Comparison of ENCODE assay signal across 12 mouse cellular contexts in the genomic region with DNA sequence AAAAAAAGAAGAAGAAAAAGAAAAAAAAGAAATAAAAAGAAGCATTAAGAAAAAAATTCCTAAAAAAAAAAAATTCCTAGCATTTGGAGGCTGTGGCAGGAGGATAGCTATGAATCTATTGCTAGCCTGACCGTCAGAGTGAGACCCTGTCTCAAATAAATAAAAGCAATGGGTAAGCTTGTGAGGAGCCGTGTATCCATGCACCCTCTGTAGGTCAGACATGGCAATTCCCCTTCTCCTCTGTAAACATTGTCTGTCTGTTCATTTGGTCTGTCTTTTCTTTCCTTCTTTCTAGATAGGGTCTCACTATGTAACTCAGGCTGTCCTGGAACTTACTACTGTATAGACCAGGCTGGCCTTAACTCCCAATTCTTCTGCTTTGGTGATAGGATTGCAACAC. TPM values are rescaled to one million over a fixed set of nuclear protein-coding genes. Genes with fewer than 3 reads are reported as not detected.
DNase-seq lines count a peak whose midpoint lies in the region; ATAC-seq and TF ChIP-seq lines count a peak whose summit lies in the region.
"Had no signal": no experiment of that assay in that cellular context is flagged by ENCODE, and none has a peak within 500 bp of the region (broad histone marks: within the 10 kb centered on the region; RNA-seq: fewer than 3 reads in every experiment).

No protein-coding gene starts in this region.

- no peak overlapping the region for H3K4me3 ChIP-seq in forebrain, embryonic 16.5 days (replicated peaks; ENCODE audit: low read length)
- H3K4me3 ChIP-seq in forebrain, embryonic 13.5 days = no peak overlapping the region
- H3K4me3 ChIP-seq in lung, adult 2 months (replicated peaks; ENCODE audit: extremely low read depth, low read depth, low read length) = no peak overlapping the region
- H3K4me3 ChIP-seq in bone marrow, adult 2 months (replicated peaks; ENCODE audit: control insufficient read depth, low read depth, low read length) = no peak overlapping the region
- H3K4me3 ChIP-seq in liver, embryonic 15.5 days (replicated peaks) = no peak overlapping the region
- H3K4me3 ChIP-seq: stomach, embryonic 15.5 days had no signal

- H3K36me3 ChIP-seq in forebrain, embryonic 16.5 days (ENCODE audit: control insufficient read depth, insufficient read depth) = no peaks in the 10 kb centered on the region
- no peaks in the 10 kb centered on the region for H3K36me3 ChIP-seq in forebrain, embryonic 13.5 days (ENCODE audit: poor library complexity, severe bottlenecking)
- H3K36me3 ChIP-seq in liver, embryonic 15.5 days (replicated peaks) = no peaks in the 10 kb centered on the region
- H3K36me3 ChIP-seq: stomach, embryonic 15.5 days had no signal

- 0 out of 2 replicates have a peak, but pooled peaks have one; percentile 8 for TF ChIP-seq CTCF in lung, adult 2 months (IDR thresholded peaks at IDR 0.05; ENCODE audit: insufficient read depth, low read length)
- no peak for TF ChIP-seq CTCF in bone marrow, adult 2 months (IDR thresholded peaks at IDR 0.05; ENCODE audit: control insufficient read depth, insufficient read depth, low read length)

- ATAC-seq in forebrain, embryonic 16.5 days = peak; percentile 43; the same call in 1 of the 2 replicates
- ATAC-seq in forebrain, embryonic 13.5 days = no peak
- no peak for ATAC-seq in liver, embryonic 15.5 days (ENCODE audit: insufficient read depth)

- no peak overlapping the region for H3K4me2 ChIP-seq in forebrain, embryonic 16.5 days (ENCODE audit: low read length)
- H3K4me2 ChIP-seq in forebrain, embryonic 13.5 days = no peak overlapping the region
- H3K4me2 ChIP-seq in liver, embryonic 15.5 days = peak overlapping the region; percentile 78
- H3K4me2 ChIP-seq: stomach, embryonic 15.5 days had no signal

- no peak overlapping the region for H3K9ac ChIP-seq in forebrain, embryonic 16.5 days (replicated peaks; ENCODE audit: low read depth, low read length)
- H3K9ac ChIP-seq in forebrain, embryonic 13.5 days = no peak overlapping the region
- peak overlapping the region; percentile 31; the same call in 1 of the 2 replicates for H3K9ac ChIP-seq in liver, embryonic 15.5 days
- H3K9ac ChIP-seq: stomach, embryonic 15.5 days had no signal

- no peak for TF ChIP-seq POLR2A in lung, adult 2 months (IDR thresholded peaks at IDR 0.05; ENCODE audit: borderline replicate concordance, extremely low read depth, low read depth, low read length)
- no peak for TF ChIP-seq POLR2A in bone marrow, adult 2 months (IDR thresholded peaks at IDR 0.05; ENCODE audit: borderline replicate concordance, control insufficient read depth, low read depth, low read length)

- no peak overlapping the region for H3K27ac ChIP-seq in forebrain, embryonic 16.5 days (ENCODE audit: low read length)
- H3K27ac ChIP-seq in forebrain, embryonic 13.5 days = no peak overlapping the region
- H3K27ac ChIP-seq in bone marrow, adult 2 months (ENCODE audit: control insufficient read depth, insufficient read depth, low read depth, low read length, poor library complexity) = peak overlapping the region; percentile 31; the same call in 1 of the 2 replicates
- H3K27ac ChIP-seq in liver, embryonic 15.5 days (replicated peaks) = peak overlapping the region; percentile 99
- H3K27ac ChIP-seq: stomach, embryonic 15.5 days had no signal

- H3K4me1 ChIP-seq in forebrain, embryonic 16.5 days (replicated peaks; ENCODE audit: control insufficient read depth, insufficient read depth, low read length) = no peaks in the 10 kb centered on the region
- no peaks in the 10 kb centered on the region for H3K4me1 ChIP-seq in forebrain, embryonic 13.5 days
- peaks cover 3% of the 10 kb centered on the region; the same call in 1 of the 2 replicates for H3K4me1 ChIP-seq in lung, adult 2 months (ENCODE audit: control insufficient read depth, insufficient read depth, low read length)
- H3K4me1 ChIP-seq in bone marrow, adult 2 months (ENCODE audit: control insufficient read depth, insufficient read depth, low read length) = peaks cover 10% of the 10 kb centered on the region
- H3K4me1 ChIP-seq in liver, embryonic 15.5 days (replicated peaks) = peaks cover 83% of the 10 kb centered on the region

- no peak for DNase-seq in lung, adult 2 months
- no peak for DNase-seq in lung, postnatal 25 days (ENCODE audit: low spot score)
- no peak for DNase-seq in layer of hippocampus, adult 8-10 months (ENCODE audit: low spot score in 2 of 2)
- DNase-seq in urinary bladder, adult 2 months (ENCODE audit: low spot score) = no peak
- DNase-seq: adrenal gland, postnatal 10 days; kidney, postnatal 36 days had no signal

- 11% methylated on average over 2 of the region's 2 CpGs for WGBS in forebrain, embryonic 16.5 days
- 21% methylated on average over 2 of the region's 2 CpGs for WGBS in forebrain, embryonic 13.5 days
- WGBS in lung, adult 2 months = 39% methylated on average over 2 of the region's 2 CpGs
- WGBS in bone marrow, adult 2 months = 58% methylated on average over 2 of the region's 2 CpGs
- 56% methylated on average over 2 of the region's 2 CpGs for WGBS in liver, embryonic 15.5 days (ENCODE audit: insufficient replicate concordance)

- no peaks in the 10 kb centered on the region for H3K9me3 ChIP-seq in forebrain, embryonic 16.5 days (ENCODE audit: control insufficient read depth, low read length)
- no peaks in the 10 kb centered on the region for H3K9me3 ChIP-seq in forebrain, embryonic 13.5 days (replicated peaks)
- no peaks in the 10 kb centered on the region for H3K9me3 ChIP-seq in liver, embryonic 15.5 days (replicated peaks)
- H3K9me3 ChIP-seq: stomach, embryonic 15.5 days had no signal

- H3K27me3 ChIP-seq in forebrain, embryonic 16.5 days (replicated peaks; ENCODE audit: control insufficient read depth, insufficient read depth, low read length) = no peaks in the 10 kb centered on the region
- H3K27me3 ChIP-seq in forebrain, embryonic 13.5 days = no peaks in the 10 kb centered on the region
- no peaks in the 10 kb centered on the region for H3K27me3 ChIP-seq in liver, embryonic 15.5 days
- H3K27me3 ChIP-seq: stomach, embryonic 15.5 days had no signal

RNA-seq across cellular contexts. Expression of a gene that starts 10.5 kb away (rescaled TPM):
- 0.92 and 1.6 TPM in 2 replicates for polyA plus RNA-seq in forebrain, embryonic 16.5 days (2015; fragmentation: Nextera tagmentation; extraction: Ambion mirVana)
- polyA plus RNA-seq in forebrain, embryonic 13.5 days (2015; fragmentation: Nextera tagmentation; extraction: Ambion mirVana) = 0.45 and 0.67 TPM in 2 replicates
- polyA plus RNA-seq in lung, adult 2 months (2012; rRNA removed) = 0.43 and 263 TPM in 2 replicates
- 7.6 and 19.6 TPM in 2 replicates for polyA plus RNA-seq in bone marrow, adult 2 months (2011; ENCODE audit: insufficient read depth, insufficient read length, low replicate concordance, missing spikeins)
- 2.0 and 2.9 TPM in 2 replicates for polyA plus RNA-seq in liver, embryonic 15.5 days (2015; fragmentation: Nextera tagmentation; extraction: Ambion mirVana)
- 1 to 10 TPM in 3 of 4 experiments, under 1 TPM in 1; 0.80 to 2.1 (median 1.8) TPM for total RNA-seq in layer of hippocampus, adult 8-10 months (2022)
- 0.39 and 0.56 TPM in 2 replicates for polyA plus RNA-seq in urinary bladder, adult 2 months (2012; rRNA removed)
- total RNA-seq: heart, adult 8-10 months had no signal

RNA-seq across cellular contexts. Expression of a gene that starts 30.5 kb away (rescaled TPM):
- polyA plus RNA-seq in forebrain, embryonic 16.5 days (2015; fragmentation: Nextera tagmentation; extraction: Ambion mirVana) = 21.6 and 23.2 TPM in 2 replicates
- polyA plus RNA-seq in forebrain, embryonic 13.5 days (2015; fragmentation: Nextera tagmentation; extraction: Ambion mirVana) = 19.5 and 21.3 TPM in 2 replicates
- polyA plus RNA-seq in lung, adult 2 months (2012; rRNA removed) = 14.8 and 19.1 TPM in 2 replicates
- 49.6 and 56.2 TPM in 2 replicates for polyA plus RNA-seq in bone marrow, adult 2 months (2011; ENCODE audit: insufficient read depth, insufficient read length, low replicate concordance, missing spikeins)
- 48.8 and 58.0 TPM in 2 replicates for polyA plus RNA-seq in liver, embryonic 15.5 days (2015; fragmentation: Nextera tagmentation; extraction: Ambion mirVana)
- total RNA-seq in layer of hippocampus, adult 8-10 months (2022) = 10 to 100 TPM; 18.2 to 20.7 (median 19.2) TPM
- polyA plus RNA-seq in urinary bladder, adult 2 months (2012; rRNA removed) = 9.0 and 10.1 TPM in 2 replicates

RNA-seq across cellular contexts. Expression of a gene that starts 45.9 kb away (rescaled TPM):
- polyA plus RNA-seq in forebrain, embryonic 16.5 days (2015; fragmentation: Nextera tagmentation; extraction: Ambion mirVana) = 103 and 106 TPM in 2 replicates
- polyA plus RNA-seq in forebrain, embryonic 13.5 days (2015; fragmentation: Nextera tagmentation; extraction: Ambion mirVana) = 126 and 145 TPM in 2 replicates
- polyA plus RNA-seq in lung, adult 2 months (2012; rRNA removed) = 8.4 and 9.8 TPM in 2 replicates
- polyA plus RNA-seq in bone marrow, adult 2 months (2011; ENCODE audit: insufficient read depth, insufficient read length, low replicate concordance, missing spikeins) = 47.5 and 47.8 TPM in 2 replicates
- polyA plus RNA-seq in liver, embryonic 15.5 days (2015; fragmentation: Nextera tagmentation; extraction: Ambion mirVana) = 37.5 and 47.5 TPM in 2 replicates
- 10 to 100 TPM; 49.8 to 62.4 (median 55.5) TPM for total RNA-seq in layer of hippocampus, adult 8-10 months (2022)
- 60.5 and 65.3 TPM in 2 replicates for polyA plus RNA-seq in urinary bladder, adult 2 months (2012; rRNA removed)

Comparison
In these comparisons a context has a peak if more than half of its experiments do, and no peak if none do; other contexts are left out.
1. H3K27ac ChIP-seq: peak in bone marrow, adult 2 months (single experiment) and liver, embryonic 15.5 days (single experiment); none in forebrain, embryonic 16.5 days (single experiment) and forebrain, embryonic 13.5 days (single experiment).